Mouse (Mus musculus) CH12.LX (cell line): Measurements from ENCODE around the gene Grb10. TPM values are rescaled to one million over a fixed set of nuclear protein-coding genes. Genes with fewer than 3 reads are reported as not detected.

Experiments
- DNase-seq: peaks from one replicate; pipeline ENCODE4 v3.0.0-alpha.2; 2013; ENCODE audit errors: extremely low read depth
- H3K27ac ChIP-seq: 2 replicates; pipeline ENCODE4 v1.5.1; 2012; ENCODE audit warnings: low read depth, mild to moderate bottlenecking, control low read depth, moderate library complexity; ENCODE audit not compliant: insufficient read depth
- H3K27me3 ChIP-seq: replicated peaks from 2 replicates; pipeline ENCODE3; 2012; ENCODE audit warnings: inconsistent platforms
- H3K36me3 ChIP-seq, 2 experiments: replicated peaks in 1 of 2; 2 replicates each; pipeline versions ENCODE3 to v1.6.1; 2012; ENCODE audit warnings: inconsistent platforms in 1 of 2, low read length in 1 of 2, mild to moderate bottlenecking in 1 of 2, mixed read lengths in 1 of 2, moderate library complexity in 1 of 2; ENCODE audit not compliant: control insufficient read depth in 1 of 2, insufficient read depth in 1 of 2
- H3K4me1 ChIP-seq, 2 experiments: 2 replicates each; pipeline ENCODE4 v1.6.1; 2012; ENCODE audit warnings: inconsistent platforms in 1 of 2, moderate library complexity in 1 of 2; ENCODE audit not compliant: insufficient read depth in 2 of 2, control insufficient read depth in 1 of 2
- H3K4me2 ChIP-seq: 2 replicates; pipeline ENCODE4 v1.6.1; 2012; ENCODE audit warnings: low read depth, mild to moderate bottlenecking, control low read depth; ENCODE audit not compliant: poor library complexity, insufficient read depth, severe bottlenecking
- H3K4me3 ChIP-seq, 3 experiments: fragments of 150-350 bp in 1 of 3; sonication (generic) in 1 of 3; replicated peaks in 1 of 3; 2 replicates each; pipeline versions ENCODE3 to v1.5.1; 2011 to 2012; ENCODE audit warnings: low read depth in 2 of 3, low read length in 2 of 3, mild to moderate bottlenecking in 2 of 3, moderate library complexity in 2 of 3, control low read depth in 1 of 3, improper control_type of control experiment in 1 of 3, inconsistent platforms in 1 of 3, mixed read lengths in 1 of 3; ENCODE audit not compliant: poor library complexity in 1 of 3
- H3K79me2 ChIP-seq: replicated peaks from 2 replicates; pipeline ENCODE4 v1.6.1; 2012; ENCODE audit warnings: mild to moderate bottlenecking, moderate library complexity; ENCODE audit not compliant: control insufficient read depth, poor library complexity, insufficient read depth, severe bottlenecking; ENCODE audit errors: extremely low read depth
- H3K9ac ChIP-seq: 2 replicates; pipeline ENCODE4 v1.6.1; 2012; ENCODE audit warnings: low read depth, mild to moderate bottlenecking, control low read depth, moderate library complexity; ENCODE audit not compliant: insufficient read depth
- H3K9me3 ChIP-seq: replicated peaks from 2 replicates; pipeline ENCODE3; 2012; ENCODE audit warnings: low read length, inconsistent platforms, mixed read lengths
- BHLHE40 ChIP-seq: IDR thresholded peaks from 2 replicates; pipeline ENCODE4 v1.6.1; 2011; ENCODE audit warnings: mild to moderate bottlenecking, low read depth, low read length, improper control_type of control experiment
- CHD1 ChIP-seq: IDR thresholded peaks from 2 replicates; pipeline ENCODE4 v1.6.1; 2012; ENCODE audit warnings: low read depth, low read length, improper control_type of control experiment, inconsistent platforms
- CHD2 ChIP-seq: IDR thresholded peaks from 2 replicates; pipeline ENCODE4 v1.6.1; 2011; ENCODE audit warnings: low read length, improper control_type of control experiment
- CTCF ChIP-seq, 2 experiments: IDR thresholded peaks in 1 of 2; conservative IDR thresholded peaks in 1 of 2; 2 replicates each; pipeline ENCODE4 v1.5.1; 2011 to 2012; ENCODE audit warnings: low read depth in 2 of 2, low read length in 2 of 2, improper control_type of control experiment in 1 of 2, inconsistent platforms in 1 of 2, mild to moderate bottlenecking in 1 of 2, moderate library complexity in 1 of 2
- ELF1 ChIP-seq: IDR thresholded peaks from 2 replicates; pipeline ENCODE4 v1.6.1; 2014; ENCODE audit warnings: low read depth, mild to moderate bottlenecking, inconsistent platforms, low read length, improper control_type of control experiment
- EP300 ChIP-seq: IDR thresholded peaks from 2 replicates; pipeline ENCODE4 v1.6.1; 2011; ENCODE audit warnings: low read length, improper control_type of control experiment
- ETS1 ChIP-seq: conservative IDR thresholded peaks from 2 replicates; pipeline ENCODE4 v1.6.1; 2012; ENCODE audit warnings: low read depth, mild to moderate bottlenecking, inconsistent platforms, low read length, improper control_type of control experiment, moderate library complexity
- GABPA ChIP-seq: IDR thresholded peaks from 2 replicates; pipeline ENCODE4 v1.6.1; 2012; ENCODE audit warnings: low read depth, low read length, improper control_type of control experiment, inconsistent platforms; ENCODE audit not compliant: insufficient replicate concordance
- HCFC1 ChIP-seq: IDR thresholded peaks from 2 replicates; pipeline ENCODE4 v1.6.1; 2012; ENCODE audit warnings: low read depth, mild to moderate bottlenecking, inconsistent platforms, low read length, improper control_type of control experiment
- IRF4 ChIP-seq: IDR thresholded peaks from 2 replicates; pipeline ENCODE4 v1.6.1; 2014; ENCODE audit warnings: low read depth, mild to moderate bottlenecking, inconsistent platforms, low read length, improper control_type of control experiment
- JUN ChIP-seq: IDR thresholded peaks from 2 replicates; pipeline ENCODE4 v1.6.1; 2011; ENCODE audit warnings: low read depth, mild to moderate bottlenecking, low read length, improper control_type of control experiment, moderate library complexity; ENCODE audit not compliant: insufficient read depth
- JUND ChIP-seq: conservative IDR thresholded peaks from 2 replicates; pipeline ENCODE4 v1.6.1; 2011; ENCODE audit warnings: low read depth, low read length, improper control_type of control experiment
- KAT2A ChIP-seq: IDR thresholded peaks from 2 replicates; pipeline ENCODE4 v1.6.1; 2012; ENCODE audit warnings: low read length, improper control_type of control experiment, inconsistent platforms; ENCODE audit not compliant: insufficient replicate concordance
- MAFK ChIP-seq: IDR thresholded peaks from 2 replicates; pipeline ENCODE4 v1.6.1; 2011; ENCODE audit warnings: low read length, improper control_type of control experiment; ENCODE audit not compliant: insufficient replicate concordance
- MAZ ChIP-seq: IDR thresholded peaks from 2 replicates; pipeline ENCODE4 v1.6.1; 2012; ENCODE audit warnings: low read depth, mild to moderate bottlenecking, inconsistent platforms, low read length, improper control_type of control experiment, moderate library complexity
- MEF2A ChIP-seq: IDR thresholded peaks from 2 replicates; pipeline ENCODE4 v1.6.1; 2014; ENCODE audit warnings: low read depth, mild to moderate bottlenecking, inconsistent platforms, low read length, improper control_type of control experiment, borderline replicate concordance
- MYC ChIP-seq: IDR thresholded peaks from 2 replicates; pipeline ENCODE4 v1.6.1; 2011; ENCODE audit warnings: low read depth, mild to moderate bottlenecking, improper control_type of control experiment, low read length
- NELFE ChIP-seq: IDR thresholded peaks from 2 replicates; pipeline ENCODE4 v1.6.1; 2011; ENCODE audit warnings: low read depth, low read length, improper control_type of control experiment
- NRF1 ChIP-seq: IDR thresholded peaks from 2 replicates; pipeline ENCODE4 v1.6.1; 2014; ENCODE audit warnings: low read depth, mild to moderate bottlenecking, inconsistent platforms, low read length, improper control_type of control experiment, moderate library complexity
- PAX5 ChIP-seq: IDR thresholded peaks from 2 replicates; pipeline ENCODE4 v1.6.1; 2012; ENCODE audit warnings: low read length, inconsistent platforms, mixed read lengths
- POLR2A ChIP-seq: IDR thresholded peaks from 2 replicates; pipeline ENCODE4 v1.6.1; 2011; ENCODE audit warnings: low read depth, mild to moderate bottlenecking, improper control_type of control experiment, low read length
- POLR2AphosphoS2 ChIP-seq: IDR thresholded peaks from 2 replicates; pipeline ENCODE4 v1.6.1; 2011; ENCODE audit warnings: low read depth, low read length, improper control_type of control experiment
- RAD21 ChIP-seq: IDR thresholded peaks from 2 replicates; pipeline ENCODE4 v1.6.1; 2011; ENCODE audit warnings: low read depth, mild to moderate bottlenecking, low read length, improper control_type of control experiment, moderate library complexity
- RCOR1 ChIP-seq: conservative IDR thresholded peaks from 2 replicates; pipeline ENCODE4 v1.6.1; 2012; ENCODE audit warnings: low read depth, mild to moderate bottlenecking, inconsistent platforms, low read length, improper control_type of control experiment
- SIN3A ChIP-seq: IDR thresholded peaks from 2 replicates; pipeline ENCODE4 v1.6.1; 2012; ENCODE audit warnings: low read length, improper control_type of control experiment, inconsistent platforms
- TBP ChIP-seq: conservative IDR thresholded peaks from 2 replicates; pipeline ENCODE4 v1.6.1; 2011; ENCODE audit warnings: low read depth, low read length, improper control_type of control experiment
- TCF12 ChIP-seq: IDR thresholded peaks from 2 replicates; pipeline ENCODE4 v1.6.1; 2014; ENCODE audit warnings: low read depth, mild to moderate bottlenecking, inconsistent platforms, low read length, improper control_type of control experiment
- UBTF ChIP-seq: IDR thresholded peaks from 2 replicates; pipeline ENCODE4 v1.6.1; 2012; ENCODE audit warnings: low read depth, mild to moderate bottlenecking, inconsistent platforms, low read length, improper control_type of control experiment, moderate library complexity
- USF1 ChIP-seq: IDR thresholded peaks from 2 replicates; pipeline ENCODE4 v1.6.1; 2014; ENCODE audit warnings: low read depth, mild to moderate bottlenecking, inconsistent platforms, low read length, improper control_type of control experiment
- USF2 ChIP-seq: conservative IDR thresholded peaks from 2 replicates; pipeline ENCODE4 v1.6.1; 2011; ENCODE audit warnings: low read depth, low read length, improper control_type of control experiment
- ZC3H11A ChIP-seq: IDR thresholded peaks from 2 replicates; pipeline ENCODE4 v1.6.1; 2012; ENCODE audit warnings: low read depth, mild to moderate bottlenecking, inconsistent platforms, low read length, improper control_type of control experiment
- ZKSCAN1 ChIP-seq: IDR thresholded peaks from 2 replicates; pipeline ENCODE4 v1.6.1; 2012; ENCODE audit warnings: low read depth, inconsistent platforms, low read length, improper control_type of control experiment, borderline replicate concordance
- ZMIZ1 ChIP-seq: IDR thresholded peaks from 2 replicates; pipeline ENCODE4 v1.6.1; 2012; ENCODE audit warnings: low read depth, mild to moderate bottlenecking, inconsistent platforms, low read length, improper control_type of control experiment
- ZNF384 ChIP-seq: IDR thresholded peaks from 2 replicates; pipeline ENCODE4 v1.6.1; 2012; ENCODE audit warnings: low read depth, low read length, improper control_type of control experiment, inconsistent platforms
- dilution Hi-C: fragments of 300-500 bp; cut with MboI; formaldehyde crosslinking; loops from 2 replicates; pipeline ENCODE4 v1.14.3; 2020; ENCODE audit warnings: low sequenced_read_pairs; ENCODE audit not compliant: extremely low pct_unique_long_range_greater_than_20kb, extremely low pct_ligation_motif_present
- in situ Hi-C: fragments of 300-500 bp; cut with MboI; formaldehyde crosslinking; loops from 3 replicates; pipeline ENCODE4 v1.14.3; 2019; ENCODE audit warnings: low sequenced_read_pairs, low pct_ligation_motif_present, low pct_unique_long_range_greater_than_20kb, mixed read lengths
- polyA plus RNA-seq: library from polyadenylated mRNA; unstranded; fragments of >175 nt; gene quantifications from 2 replicates; pipeline ENCODE4 v1.2.1, GENCODE M21; 2012; ENCODE audit warnings: low read depth; ENCODE audit not compliant: insufficient read length
- total RNA-seq, 2 experiments: library from RNA; depleted of rRNA; stranded (reverse); fragments of 300-350 nt in 1 of 2; fragments of >200 nt in 1 of 2; gene quantifications; 2 replicates each; pipeline ENCODE4 v1.2.3; 2012 to 2014

The Grb10 gene
- total and polyA plus RNA-seq, 3 experiments, result 38.4 to 189 (median 137) TPM

GRCm38 (mm10) chr11:11974591-11975255 lies 63.8 kb downstream of the Grb10 start (continued):
- TF ChIP-seq TCF12, result no peak
- TF ChIP-seq, all 38 proteins: peak for 24

- Histone ChIP-seq H3K36me3 (no peaks in the 10 kb centered on the region), H3K4me2 (peak overlapping the region; percentile 50; the same call in 1 of the 2 replicates), H3K9ac (0 out of 2 replicates have a peak overlapping the region, but pooled peaks have one; percentile 25), H3K9me3 (peaks cover 12% of the 10 kb centered on the region), H3K4me3 (no peak overlapping the region), H3K27ac (no peak overlapping the region), H3K79me2 (no peaks in the 10 kb centered on the region), H3K4me1 (peaks cover 3 to 39% of the 10 kb centered on the region in 2 experiments; a peak in 2 of 4 replicates), H3K27me3 (no peaks in the 10 kb centered on the region)
- peak; percentile 96 for DNase-seq
- dilution Hi-C loops, result loop anchor here (25.0 kb wide), 1 partner anchor 161 kb away; the partner anchor contains the start of gene Fignl1
- in situ Hi-C loops, result loop anchor here (5.0 to 25.0 kb wide), 4 partner anchors 161 to 579 kb away; partner anchors contain the start of genes Ikzf1, Spata48 and Zpbp
- TF ChIP-seq ZC3H11A, result peak; percentile 100
- TF ChIP-seq NELFE, result peak; percentile 93; the same call in 1 of the 2 replicates
- TF ChIP-seq MYC, result peak; percentile 83
- peak; percentile 65 for TF ChIP-seq BHLHE40
- no peak for TF ChIP-seq GABPA
- no peak for TF ChIP-seq ZMIZ1
- peak; percentile 84 for TF ChIP-seq TCF12
- peak; percentile 89 to 100 for TF ChIP-seq CTCF (conservative IDR thresholded peaks at IDR 0.05 in 1 of 2, IDR thresholded peaks at IDR 0.05 in 1 of 2; ENCODE audit: low read depth in 2 of 2, low read length in 2 of 2)
- peak; percentile 62 for TF ChIP-seq NRF1
- no peak for TF ChIP-seq PAX5
- TF ChIP-seq ELF1, result peak; percentile 69
- no peak for TF ChIP-seq USF2
- no peak for TF ChIP-seq KAT2A
- TF ChIP-seq MAZ, result peak; percentile 92
- TF ChIP-seq MAFK, result peak; percentile 55; the same call in 1 of the 2 replicates
- TF ChIP-seq CHD2, result peak; percentile 32; the same call in 1 of the 2 replicates
- peak; percentile 66 for TF ChIP-seq HCFC1
- TF ChIP-seq TBP, result 0 out of 2 replicates have a peak, but pooled peaks have one; percentile 47
- peak; percentile 93 for TF ChIP-seq RCOR1
- TF ChIP-seq ZKSCAN1, result no peak
- no peak for TF ChIP-seq CHD1
- peak; percentile 57 for TF ChIP-seq EP300
- TF ChIP-seq RAD21, result no peak; the same call in none of the 2 replicates
- TF ChIP-seq UBTF, result no peak
- peak; percentile 48 for TF ChIP-seq POLR2A
- TF ChIP-seq ETS1, result peak; percentile 40
- no peak for TF ChIP-seq POLR2AphosphoS2
- peak; percentile 95 for TF ChIP-seq MEF2A
- TF ChIP-seq USF1, result no peak; the same call in 1 of the 2 replicates
- TF ChIP-seq SIN3A, result peak; percentile 96
- peak; percentile 68; the same call in 1 of the 2 replicates for TF ChIP-seq ZNF384
- no peak for TF ChIP-seq JUN
- TF ChIP-seq JUND, result no peak; the same call in 1 of the 2 replicates
- TF ChIP-seq IRF4, result peak; percentile 94
These were observed 65.0 kb downstream of the Grb10 start for GRCm38 (mm10) chr11:11973366-11974014.
